Mouse (Mus musculus): ENCODE data around the gene Hs1bp3.

DNA sequence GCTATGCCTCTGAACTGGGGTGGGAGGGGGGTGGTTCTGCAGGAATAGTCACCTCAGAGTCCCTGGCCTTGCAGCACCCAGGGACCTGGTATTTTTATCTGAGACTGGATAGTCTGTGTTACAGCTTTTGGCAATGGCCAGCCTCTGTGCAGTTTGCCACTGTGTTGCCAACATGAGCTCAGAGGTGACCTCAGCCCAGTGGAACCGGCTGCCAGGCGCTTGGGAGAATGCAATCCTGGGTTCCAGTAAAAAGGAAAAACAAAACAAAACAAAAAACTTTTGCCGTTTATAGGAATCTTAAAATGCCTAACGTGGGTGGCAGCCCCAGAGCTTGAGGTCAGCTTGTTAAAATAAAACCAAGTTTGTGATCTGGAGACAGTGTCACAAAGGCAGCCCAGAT is 21.0 kb downstream of the Hs1bp3 start:
- TF ChIP-seq GATA1 (IDR thresholded peaks at IDR 0.05; ENCODE audit: borderline replicate concordance, low read length): no peak
- no peak for TF ChIP-seq FLI1 (IDR thresholded peaks at IDR 0.05; ENCODE audit: low read length)

Measured in megakaryocyte, embryonic 14.5 days (primary cell).